Mouse (Mus musculus): Measurements from ENCODE around the gene Arhgap32. TPM values are rescaled to one million over a fixed set of nuclear protein-coding genes. Genes with fewer than 3 reads are reported as not detected.
A peak's percentile ranks its signal among the peaks of the same experiment; 100 is the strongest.

Gene Arhgap32
- polyA plus RNA-seq, 1 experiment, result 5.3 TPM

DNA sequence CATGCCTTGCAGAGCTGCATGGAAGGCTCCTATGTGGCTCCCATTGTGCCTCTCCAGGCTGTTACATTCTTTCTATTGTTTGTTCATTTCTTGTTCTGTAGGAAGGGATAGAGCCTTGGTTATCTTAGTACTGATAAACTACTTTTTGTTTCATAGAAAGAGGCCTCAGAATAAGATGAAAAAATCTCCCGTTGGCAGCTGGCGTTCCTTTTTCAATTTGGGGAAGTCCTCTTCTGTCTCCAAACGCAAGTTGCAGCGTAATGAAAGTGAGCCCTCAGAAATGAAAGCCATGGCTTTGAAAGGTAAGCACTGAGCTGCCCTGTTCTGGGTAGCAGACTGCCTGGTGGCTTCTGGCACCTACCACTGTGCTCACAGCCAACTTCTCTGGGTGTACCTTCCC lies 134.6 kb downstream of the Arhgap32 start:
- no peak for DNase-seq (ENCODE audit: low read depth)

DNA sequence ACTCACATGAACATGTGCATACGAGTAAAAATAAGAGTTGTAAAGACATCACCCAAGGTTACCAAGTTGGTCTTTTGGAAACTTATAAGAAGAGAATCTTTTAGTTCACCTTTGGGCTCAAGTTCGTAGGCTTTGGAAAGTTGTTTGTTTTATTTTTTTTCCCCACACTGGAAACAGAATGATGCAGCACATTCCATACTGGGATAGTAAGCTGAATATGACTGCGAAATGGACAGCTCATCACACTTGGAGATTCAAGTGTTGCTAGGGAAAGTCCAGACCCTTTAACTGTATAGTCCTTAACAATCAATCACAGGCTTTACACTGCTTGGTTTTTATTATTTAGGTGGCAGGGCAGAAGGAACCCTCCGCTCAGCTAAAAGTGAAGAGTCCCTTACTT lies 137.8 kb downstream of the Arhgap32 start:
- no peak for DNase-seq (ENCODE audit: low read depth)

DNA sequence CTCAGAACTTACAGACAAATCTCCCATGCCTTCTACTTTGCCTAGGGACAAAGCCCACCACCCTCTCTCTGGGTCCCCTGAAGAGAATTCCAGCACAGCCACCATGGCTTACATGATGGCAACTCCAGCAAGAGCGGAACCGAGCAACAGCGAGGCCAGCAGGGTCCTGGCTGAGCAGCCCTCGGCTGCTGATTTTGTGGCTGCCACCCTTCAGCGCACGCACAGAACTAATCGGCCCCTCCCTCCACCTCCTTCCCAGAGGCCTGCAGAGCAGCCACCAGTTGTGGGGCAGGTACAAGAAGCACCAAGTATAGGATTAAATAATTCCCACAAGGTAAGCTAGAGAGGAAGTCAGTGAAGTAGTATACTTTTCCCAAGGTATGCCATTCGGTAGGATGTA lies 141.4 kb downstream of the Arhgap32 start:
- no peak for DNase-seq (ENCODE audit: low read depth)

DNA sequence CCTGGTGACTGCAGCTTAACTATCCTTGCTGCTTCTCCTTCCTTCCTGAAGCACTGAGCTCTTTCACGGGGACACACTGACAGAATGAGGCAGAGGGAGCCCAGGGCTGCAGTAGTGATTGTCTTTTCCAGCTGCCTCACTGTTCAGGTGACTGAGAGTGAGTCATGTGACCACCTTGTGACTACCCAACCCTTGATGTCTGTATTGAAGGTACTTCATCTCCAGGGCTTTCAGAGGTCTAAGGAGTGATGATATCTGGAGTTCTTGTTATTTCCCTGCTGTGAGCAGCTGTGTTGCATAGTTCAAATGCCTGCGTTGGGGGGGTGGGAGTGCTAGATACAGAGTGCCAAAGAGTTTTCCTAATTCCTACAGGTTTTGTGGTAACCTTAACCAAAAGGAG lies 141.9 kb downstream of the Arhgap32 start:
- no peak for DNase-seq (ENCODE audit: low read depth)

DNA sequence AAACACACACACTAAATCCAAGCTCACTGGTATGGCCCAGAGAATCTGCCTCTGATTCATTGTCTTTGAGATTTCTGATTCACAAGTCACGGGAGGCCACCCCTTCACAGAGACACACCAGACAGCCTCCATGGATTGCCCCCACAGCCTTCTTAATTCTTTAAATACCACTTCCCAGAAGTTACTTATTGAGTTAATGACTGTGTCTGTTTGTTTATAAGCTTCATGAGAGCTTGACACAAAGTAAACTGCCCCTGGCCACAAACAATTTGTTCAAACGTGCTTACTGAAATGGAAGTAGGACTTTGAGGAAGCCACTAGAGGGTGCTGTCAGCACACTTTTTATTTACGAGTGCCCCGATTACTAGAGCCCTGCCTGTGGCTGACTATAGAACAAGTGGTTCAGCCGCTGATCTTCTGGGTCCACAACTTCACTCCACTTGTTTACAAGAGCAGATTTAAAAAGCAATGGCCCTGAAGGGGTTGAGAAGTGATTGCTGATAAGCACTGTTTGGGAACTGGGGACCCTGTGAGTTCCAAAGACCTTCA lies 156.0 kb downstream of the Arhgap32 start:
- DNase-seq (ENCODE audit: low read depth), result no peak

DNA sequence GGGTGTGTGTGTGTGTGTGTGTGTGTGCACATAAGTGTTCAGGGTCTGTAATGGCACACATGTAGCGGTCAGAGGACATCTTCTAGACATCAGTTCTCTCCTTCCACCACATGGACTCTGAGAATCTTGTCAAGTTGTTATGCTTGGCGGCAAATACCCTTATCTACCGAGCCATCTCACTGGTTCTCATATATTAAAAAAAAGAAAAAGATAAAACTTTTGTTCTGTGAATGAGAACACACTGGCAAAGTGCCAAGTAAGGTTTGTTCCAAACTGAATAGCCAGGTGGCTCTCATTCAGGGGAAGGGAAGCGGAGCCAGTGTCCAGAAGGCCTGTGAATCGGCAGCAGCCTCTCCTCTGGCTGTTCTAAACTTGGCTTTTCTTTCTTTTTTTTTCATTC lies 162.1 kb downstream of the Arhgap32 start:
- no peak for DNase-seq (ENCODE audit: low read depth)

DNA sequence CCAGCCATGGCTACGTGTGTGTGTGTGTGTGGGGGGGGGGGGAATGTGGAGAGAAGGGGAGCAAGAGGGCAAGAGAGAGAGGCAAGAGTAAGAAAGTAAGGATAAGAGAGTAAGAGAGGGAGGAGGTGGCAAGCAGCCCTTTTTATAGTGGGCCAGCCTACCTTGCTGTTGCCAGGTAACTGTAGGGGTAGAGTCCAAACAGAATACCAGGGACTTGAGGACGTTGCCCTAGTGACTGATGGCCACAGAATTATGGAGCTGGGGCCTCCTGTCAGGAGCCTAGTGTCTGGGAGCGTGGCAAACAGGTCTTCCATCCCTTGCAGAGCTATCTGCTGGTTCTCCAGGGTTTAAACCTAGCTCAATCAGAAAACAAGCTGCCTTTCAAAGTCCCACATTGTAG lies 163.9 kb downstream of the Arhgap32 start:
- DNase-seq (ENCODE audit: low read depth), result no peak

DNA sequence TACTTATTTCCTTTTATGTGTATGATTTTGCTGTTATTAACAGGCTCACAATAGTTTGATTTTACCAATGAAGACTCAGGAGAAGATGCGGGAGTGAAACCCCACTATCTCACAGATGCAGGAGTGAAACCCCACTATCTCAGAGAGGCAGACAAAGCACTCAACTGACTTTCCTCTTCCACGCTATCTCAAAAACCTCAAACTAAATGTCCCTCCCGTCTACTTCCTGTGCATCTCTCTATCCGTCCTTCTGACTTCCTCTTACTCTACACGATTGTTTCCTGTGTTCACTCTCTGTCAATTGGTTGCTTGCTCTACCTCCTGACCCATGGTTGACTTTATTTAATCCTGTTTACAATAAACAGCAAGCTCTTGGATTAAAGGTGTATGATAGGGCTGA lies 164.5 kb downstream of the Arhgap32 start:
- DNase-seq (ENCODE audit: low read depth), result no peak

DNA sequence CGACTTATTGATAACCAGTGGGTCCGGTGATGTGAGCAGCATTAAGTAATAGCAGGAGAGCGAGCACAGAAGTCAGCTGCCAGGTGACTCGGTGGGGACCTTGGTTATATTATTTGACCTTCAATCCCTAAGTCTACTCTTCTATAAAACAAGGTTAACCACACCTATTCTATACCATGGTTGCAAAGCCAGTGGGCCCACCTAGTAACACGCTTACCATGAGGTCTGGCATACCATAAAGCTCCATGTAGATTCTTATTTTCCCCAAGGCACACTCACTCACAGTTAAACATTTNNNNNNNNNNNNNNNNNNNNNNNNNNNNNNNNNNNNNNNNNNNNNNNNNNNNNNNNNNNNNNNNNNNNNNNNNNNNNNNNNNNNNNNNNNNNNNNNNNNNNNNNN lies 167.7 kb downstream of the Arhgap32 start:
- DNase-seq (ENCODE audit: low read depth), result no peak

DNA sequence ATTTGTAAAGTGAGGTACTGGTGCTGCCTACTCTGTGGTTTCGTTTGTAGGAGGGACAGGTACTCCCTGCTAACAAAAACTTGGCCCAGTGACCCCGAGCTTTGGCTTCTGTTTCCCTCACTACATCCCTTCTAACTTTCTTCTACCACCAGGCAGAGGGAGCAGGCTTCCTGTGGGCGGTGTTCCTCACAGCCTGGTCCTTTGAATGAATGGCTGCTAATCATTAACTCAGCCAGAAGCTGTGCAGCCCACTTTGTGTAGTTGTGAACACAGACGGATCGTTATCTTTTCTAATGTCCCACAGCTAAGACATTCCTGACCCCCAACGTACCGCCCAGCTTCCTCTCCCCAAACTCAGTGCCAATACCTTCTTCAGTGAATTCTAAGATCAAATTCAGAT lies 175.7 kb downstream of the Arhgap32 start:
- DNase-seq (ENCODE audit: low read depth), result no peak

DNA sequence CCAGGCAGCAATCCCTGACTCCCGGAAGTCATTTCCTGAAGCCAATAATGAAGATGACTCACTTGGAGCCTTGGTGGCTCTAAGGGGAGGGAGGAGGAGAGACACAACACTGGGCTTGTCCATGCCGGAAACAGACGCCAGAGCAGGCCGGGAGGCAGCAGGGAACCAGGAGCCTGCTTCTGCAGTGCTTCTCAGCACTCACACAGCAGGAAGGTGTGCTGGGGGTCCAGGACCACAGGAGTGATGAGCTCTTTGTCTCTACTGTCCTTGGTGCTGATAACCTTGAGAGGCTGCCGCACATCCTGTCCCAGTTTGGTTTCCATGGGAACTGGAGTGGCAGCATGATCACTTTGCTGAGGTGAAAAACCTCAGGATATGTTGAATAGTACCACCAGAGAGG lies 176.8 kb downstream of the Arhgap32 start:
- DNase-seq (ENCODE audit: low read depth), result no peak

DNA sequence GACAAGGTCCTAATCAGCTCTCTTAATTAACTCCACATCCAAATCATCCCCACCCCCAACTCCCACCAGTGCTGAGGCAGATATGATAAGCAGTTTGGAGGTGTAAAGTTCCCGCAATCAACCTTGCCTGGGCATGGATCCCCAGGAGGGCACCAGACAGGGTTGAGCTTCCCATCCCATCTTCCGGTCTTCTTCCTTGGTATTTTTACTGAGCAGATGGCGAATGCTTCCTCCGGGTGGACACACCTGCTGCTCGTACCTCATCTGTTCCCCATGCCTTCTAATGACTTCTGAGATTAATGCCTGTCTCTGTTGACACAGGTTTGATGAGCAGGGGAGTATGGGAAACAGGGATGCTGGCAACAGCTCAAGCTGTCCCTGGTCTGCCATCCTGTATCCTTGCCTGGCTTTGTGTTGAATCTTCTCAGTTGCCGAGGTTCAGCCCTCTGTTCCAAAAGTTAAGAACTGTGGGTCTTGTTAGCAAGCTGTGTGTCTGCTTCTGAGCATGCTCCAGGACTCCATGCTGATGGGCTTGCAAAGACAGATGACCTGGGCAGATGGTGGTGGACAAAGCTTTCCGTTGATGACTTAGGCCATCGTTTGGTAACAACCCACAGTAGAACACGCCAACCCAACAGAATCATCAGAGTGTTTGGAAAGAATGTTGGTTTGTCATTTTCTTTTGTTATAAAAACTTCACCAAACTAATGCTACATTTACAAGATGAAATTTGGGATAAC lies 179.3 kb downstream of the Arhgap32 start:
- no peak for DNase-seq (ENCODE audit: low read depth)

DNA sequence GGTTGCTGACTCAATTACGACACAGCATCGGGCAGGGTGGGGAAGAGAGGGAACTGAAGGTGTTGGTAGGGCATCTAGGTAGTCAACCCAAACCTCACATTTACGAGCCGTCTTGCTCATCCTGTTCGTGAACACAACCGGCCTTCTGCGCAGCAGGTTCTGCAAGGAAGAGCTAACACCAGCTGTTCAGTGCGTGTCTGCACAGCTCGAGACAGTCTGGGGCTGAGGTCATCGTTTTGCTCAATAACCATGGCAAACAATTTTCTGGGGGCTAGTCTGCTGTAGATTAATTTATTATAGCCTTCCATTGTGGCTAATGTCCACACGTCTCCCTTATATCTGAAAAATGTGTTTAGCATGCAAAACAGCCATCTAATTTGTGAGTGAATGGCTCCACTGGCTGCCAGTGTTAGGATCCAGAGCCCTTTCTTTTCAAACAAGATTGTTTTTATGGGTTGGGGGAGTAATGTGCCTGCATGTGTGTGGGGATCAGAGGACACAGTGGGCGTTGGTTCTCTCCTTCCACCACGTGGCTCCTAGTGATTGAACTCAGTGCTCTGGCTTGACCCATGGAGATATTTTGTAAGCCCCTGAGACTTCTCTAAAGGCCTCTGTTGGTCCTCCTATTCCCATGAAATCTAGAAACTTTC lies 186.7 kb downstream of the Arhgap32 start:
- no peak for DNase-seq (ENCODE audit: low read depth)

DNA sequence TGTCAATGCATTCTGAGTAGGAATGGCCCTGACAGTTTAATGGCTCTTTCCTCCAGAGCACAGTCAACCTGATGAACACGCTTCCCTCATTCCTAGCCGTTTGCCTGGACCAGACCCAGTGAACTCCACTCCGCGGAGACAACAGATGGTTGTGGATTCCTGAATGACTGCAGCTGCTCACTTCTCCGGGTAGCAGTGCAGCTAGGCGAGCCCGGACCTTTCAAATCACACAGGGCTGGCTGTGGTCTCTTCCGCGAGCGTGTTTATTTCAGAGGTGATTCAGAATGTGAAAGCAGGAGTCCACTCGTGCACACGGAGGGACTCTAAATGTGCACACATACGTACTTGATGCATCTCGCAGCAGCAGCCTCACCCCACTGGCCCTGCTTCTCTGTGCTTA lies 195.8 kb downstream of the Arhgap32 start:
- DNase-seq (ENCODE audit: low read depth), result no peak

DNA sequence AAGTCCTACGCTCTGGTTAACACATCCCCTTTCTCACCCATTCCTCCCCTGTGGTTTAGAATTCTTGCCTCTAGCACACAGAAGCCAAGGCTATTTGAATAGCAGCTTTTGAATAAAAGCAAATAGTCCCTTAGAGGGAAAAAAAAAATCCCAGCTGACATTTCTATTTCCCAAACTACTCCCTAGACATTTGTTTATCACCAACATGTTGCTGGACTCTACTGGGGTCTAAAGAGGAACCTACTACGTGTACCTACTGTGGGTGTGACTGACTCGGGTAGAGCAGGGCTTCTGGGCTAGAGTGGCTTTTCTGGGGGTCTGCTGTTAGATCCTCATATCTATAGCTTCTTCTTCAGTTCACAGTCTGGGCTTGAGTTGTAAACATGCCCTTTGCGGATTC lies 196.3 kb downstream of the Arhgap32 start:
- DNase-seq (ENCODE audit: low read depth), result no peak

DNA sequence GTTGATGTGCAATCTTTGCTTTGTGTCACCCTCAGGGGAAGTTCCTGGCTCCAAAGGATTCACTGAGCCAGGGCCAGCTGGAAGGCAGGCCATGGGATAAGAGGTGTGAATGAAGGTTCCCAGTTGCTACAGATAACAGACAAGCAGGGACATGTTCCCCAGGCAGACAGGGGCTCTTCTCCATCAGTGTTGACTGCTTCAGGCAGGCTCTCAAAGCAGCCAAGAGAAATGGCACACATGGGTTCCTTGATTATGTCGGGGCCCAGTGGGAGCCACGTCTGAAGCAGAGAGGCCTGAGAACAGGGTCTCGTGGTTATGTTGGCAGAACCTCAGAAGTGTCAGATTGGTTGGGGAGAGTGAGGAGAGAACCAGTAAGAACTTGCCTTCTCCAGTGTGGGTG lies 198.1 kb downstream of the Arhgap32 start:
- peak; percentile 57 for DNase-seq (ENCODE audit: low read depth)

DNA sequence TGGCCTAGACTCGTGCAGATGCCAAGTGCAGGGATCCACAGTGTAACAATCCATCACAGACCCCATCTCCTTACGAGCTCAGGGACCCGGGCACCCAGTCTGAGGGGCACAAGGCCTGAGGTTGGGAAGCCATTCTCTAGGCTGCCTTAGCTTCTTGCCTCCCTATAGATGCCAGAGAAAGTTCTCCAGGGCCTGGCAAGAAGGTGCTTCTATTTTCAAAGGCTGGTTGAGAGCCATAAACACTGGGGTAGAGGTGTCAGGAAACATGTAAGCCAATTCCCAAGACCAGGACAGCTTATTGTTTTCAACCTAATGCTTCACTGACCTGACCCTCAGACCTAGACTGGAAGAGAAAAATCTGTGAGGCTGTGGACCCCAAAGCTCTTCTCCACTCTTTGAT lies 200.1 kb downstream of the Arhgap32 start:
- no peak for DNase-seq (ENCODE audit: low read depth)

Other genes starting within 250 kb of the Arhgap32 start
- 0.05 and 0.07 TPM in 2 replicates for gene Barx2, start 202.7 kb upstream of the Arhgap32 start, polyA plus RNA-seq (2012; rRNA removed)
- gene Kcnj5, start 228.2 kb downstream of the Arhgap32 start, polyA plus RNA-seq (2012; rRNA removed), result 0.13 and 0.26 TPM in 2 replicates